Mouse (Mus musculus): ENCODE measurements around the gene Ltbr.
A peak's percentile ranks its signal among the peaks of the same experiment; 100 is the strongest.

Ltbr gene

GRCm38 (mm10) chr6:125313546-125314230, at the start of gene Ltbr:
TSS of gene Ltbr (minus strand) at chr6:125313885.
- Histone ChIP-seq H3K27me3 (ENCODE audit: control insufficient read depth, insufficient read depth, low read length, poor library complexity, severe bottlenecking) (no peaks in the 10 kb centered on the region), H3K36me3 (ENCODE audit: control insufficient read depth, insufficient read depth, low read length, poor library complexity, severe bottlenecking) (no peaks in the 10 kb centered on the region)
- DNase-seq (ENCODE audit: low read depth, low spot score), result peak; percentile 38

- H3K27me3 ChIP-seq (ENCODE audit: control insufficient read depth, insufficient read depth, low read length, poor library complexity, severe bottlenecking), result no peaks in the 10 kb centered on the region; the same call in 1 of the 2 replicates
- H3K36me3 ChIP-seq (ENCODE audit: control insufficient read depth, insufficient read depth, low read length, poor library complexity, severe bottlenecking), result no peaks in the 10 kb centered on the region
- no peak for DNase-seq (ENCODE audit: low read depth, low spot score)
These were observed 49.3 kb upstream of the Ltbr start for GRCm38 (mm10) chr6:125363021-125363420.

DNA sequence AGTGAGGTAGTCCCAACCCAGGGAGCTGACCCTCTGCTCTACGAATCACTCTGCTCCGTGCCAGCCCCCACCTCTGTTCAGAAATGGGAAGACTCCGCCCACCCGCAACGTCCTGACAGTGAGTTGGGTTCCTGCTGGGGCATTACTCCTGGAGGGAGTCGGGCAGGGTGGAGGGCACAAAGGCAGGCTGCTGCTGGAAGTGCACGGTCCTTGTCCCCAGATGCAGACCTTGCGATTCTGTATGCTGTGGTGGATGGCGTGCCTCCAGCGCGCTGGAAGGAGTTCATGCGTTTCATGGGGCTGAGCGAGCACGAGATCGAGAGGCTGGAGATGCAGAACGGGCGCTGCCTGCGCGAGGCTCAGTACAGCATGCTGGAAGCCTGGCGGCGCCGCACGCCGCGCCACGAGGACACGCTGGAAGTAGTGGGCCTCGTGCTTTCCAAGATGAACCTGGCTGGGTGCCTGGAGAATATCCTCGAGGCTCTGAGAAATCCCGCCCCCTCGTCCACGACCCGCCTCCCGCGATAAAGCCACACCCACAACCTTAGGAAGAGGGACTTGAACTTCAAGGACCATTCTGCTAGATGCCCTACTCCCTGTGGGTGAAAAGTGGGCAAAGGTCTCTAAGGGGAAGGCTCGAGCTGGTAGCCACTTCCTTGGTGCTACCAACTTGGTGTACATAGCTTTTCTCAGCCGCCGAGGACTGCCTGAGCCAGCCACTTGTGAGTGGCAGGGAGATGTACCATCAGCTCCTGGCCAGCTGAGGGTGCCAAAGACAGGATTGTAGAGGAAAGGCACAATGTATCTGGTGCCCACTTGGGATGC, 48.0 kb upstream of the Ltbr start:
- no peak for DNase-seq (ENCODE audit: low read depth, low spot score)
- H3K36me3 ChIP-seq (ENCODE audit: control insufficient read depth, insufficient read depth, low read length, poor library complexity, severe bottlenecking), result no peaks in the 10 kb centered on the region
- no peaks in the 10 kb centered on the region; the same call in 1 of the 2 replicates for H3K27me3 ChIP-seq (ENCODE audit: control insufficient read depth, insufficient read depth, low read length, poor library complexity, severe bottlenecking)

- no peaks in the 10 kb centered on the region for H3K36me3 ChIP-seq (ENCODE audit: control insufficient read depth, insufficient read depth, low read length, poor library complexity, severe bottlenecking)
- H3K27me3 ChIP-seq (ENCODE audit: control insufficient read depth, insufficient read depth, low read length, poor library complexity, severe bottlenecking), result no peaks in the 10 kb centered on the region; the same call in 1 of the 2 replicates
- peak; percentile 77 for DNase-seq (ENCODE audit: low read depth, low spot score)
These were observed 47.2 kb upstream of the Ltbr start for GRCm38 (mm10) chr6:125360846-125361245.

DNA sequence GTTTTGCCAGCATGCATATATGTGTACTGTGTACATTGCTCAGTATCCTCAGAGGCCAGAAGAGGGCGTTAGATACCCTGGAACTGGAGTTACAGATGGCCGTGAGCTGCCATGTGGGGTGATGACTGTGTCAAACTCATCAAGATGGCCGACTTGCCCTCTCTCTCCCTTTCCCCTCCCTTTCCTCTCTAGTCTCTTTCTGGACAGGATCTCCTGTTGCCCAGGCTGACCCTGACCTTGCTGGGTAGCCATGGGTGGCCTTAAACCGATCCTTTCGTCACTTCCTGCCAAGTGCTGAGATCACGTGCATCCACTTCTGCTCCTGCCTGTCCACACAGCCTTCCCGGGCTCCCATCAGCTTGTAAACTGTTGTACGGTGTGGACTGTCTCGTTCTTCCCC, 46.3 kb upstream of the Ltbr start:
- Histone ChIP-seq H3K27me3 (ENCODE audit: control insufficient read depth, insufficient read depth, low read length, poor library complexity, severe bottlenecking) (no peaks in the 10 kb centered on the region; the same call in 1 of the 2 replicates), H3K36me3 (ENCODE audit: control insufficient read depth, insufficient read depth, low read length, poor library complexity, severe bottlenecking) (no peaks in the 10 kb centered on the region)
- DNase-seq (ENCODE audit: low read depth, low spot score), result no peak

DNA sequence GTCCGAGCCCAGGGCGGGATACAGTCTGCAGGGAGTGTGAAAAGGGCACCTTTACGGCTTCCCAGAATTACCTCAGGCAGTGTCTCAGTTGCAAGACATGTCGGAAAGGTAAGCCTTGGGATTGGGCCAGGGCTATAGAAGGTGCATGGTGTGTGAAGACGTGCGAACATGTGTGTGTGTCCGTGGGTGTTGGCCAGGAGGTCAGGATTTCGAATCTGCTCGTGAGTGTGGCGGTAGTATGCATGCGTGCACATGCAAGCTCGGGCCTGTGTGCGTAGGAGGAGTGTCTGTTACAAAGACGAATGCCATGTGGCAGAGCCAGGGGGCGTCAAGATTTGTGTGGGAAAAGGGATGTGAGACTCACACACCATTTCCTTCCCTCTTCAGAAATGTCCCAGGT, 43.6 kb upstream of the Ltbr start:
- DNase-seq (ENCODE audit: low read depth, low spot score), result no peak
- Histone ChIP-seq H3K36me3 (ENCODE audit: control insufficient read depth, insufficient read depth, low read length, poor library complexity, severe bottlenecking) (no peaks in the 10 kb centered on the region), H3K27me3 (ENCODE audit: control insufficient read depth, insufficient read depth, low read length, poor library complexity, severe bottlenecking) (no peaks in the 10 kb centered on the region)

DNA sequence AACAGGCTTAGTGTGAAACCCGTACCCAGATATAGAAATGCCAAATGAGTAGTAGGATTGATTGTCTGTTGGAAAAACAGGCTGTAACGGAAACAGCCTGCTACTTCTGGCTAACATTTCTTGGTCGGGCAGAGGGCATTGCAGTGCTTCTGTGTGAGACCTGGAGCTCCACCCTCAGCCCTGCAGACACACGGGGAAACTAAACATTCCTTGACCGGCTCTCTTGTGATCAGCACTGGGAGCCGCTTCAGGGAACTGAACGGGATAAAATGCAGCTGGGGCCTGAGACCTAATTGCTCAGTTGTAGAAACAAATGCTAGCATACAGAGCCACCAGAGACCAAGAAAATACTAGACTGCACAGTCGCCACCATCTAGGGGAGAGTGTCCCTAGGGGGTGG, 42.6 kb upstream of the Ltbr start:
- H3K36me3 ChIP-seq (ENCODE audit: control insufficient read depth, insufficient read depth, low read length, poor library complexity, severe bottlenecking), result no peaks in the 10 kb centered on the region
- DNase-seq (ENCODE audit: low read depth, low spot score), result no peak
- no peaks in the 10 kb centered on the region; the same call in 1 of the 2 replicates for H3K27me3 ChIP-seq (ENCODE audit: control insufficient read depth, insufficient read depth, low read length, poor library complexity, severe bottlenecking)

GRCm38 (mm10) chr6:125355197-125355741, 41.6 kb upstream of the Ltbr start:
- Histone ChIP-seq H3K27me3 (ENCODE audit: control insufficient read depth, insufficient read depth, low read length, poor library complexity, severe bottlenecking) (no peaks in the 10 kb centered on the region; the same call in 1 of the 2 replicates), H3K36me3 (ENCODE audit: control insufficient read depth, insufficient read depth, low read length, poor library complexity, severe bottlenecking) (no peaks in the 10 kb centered on the region)
- no peak for DNase-seq (ENCODE audit: low read depth, low spot score)

DNA sequence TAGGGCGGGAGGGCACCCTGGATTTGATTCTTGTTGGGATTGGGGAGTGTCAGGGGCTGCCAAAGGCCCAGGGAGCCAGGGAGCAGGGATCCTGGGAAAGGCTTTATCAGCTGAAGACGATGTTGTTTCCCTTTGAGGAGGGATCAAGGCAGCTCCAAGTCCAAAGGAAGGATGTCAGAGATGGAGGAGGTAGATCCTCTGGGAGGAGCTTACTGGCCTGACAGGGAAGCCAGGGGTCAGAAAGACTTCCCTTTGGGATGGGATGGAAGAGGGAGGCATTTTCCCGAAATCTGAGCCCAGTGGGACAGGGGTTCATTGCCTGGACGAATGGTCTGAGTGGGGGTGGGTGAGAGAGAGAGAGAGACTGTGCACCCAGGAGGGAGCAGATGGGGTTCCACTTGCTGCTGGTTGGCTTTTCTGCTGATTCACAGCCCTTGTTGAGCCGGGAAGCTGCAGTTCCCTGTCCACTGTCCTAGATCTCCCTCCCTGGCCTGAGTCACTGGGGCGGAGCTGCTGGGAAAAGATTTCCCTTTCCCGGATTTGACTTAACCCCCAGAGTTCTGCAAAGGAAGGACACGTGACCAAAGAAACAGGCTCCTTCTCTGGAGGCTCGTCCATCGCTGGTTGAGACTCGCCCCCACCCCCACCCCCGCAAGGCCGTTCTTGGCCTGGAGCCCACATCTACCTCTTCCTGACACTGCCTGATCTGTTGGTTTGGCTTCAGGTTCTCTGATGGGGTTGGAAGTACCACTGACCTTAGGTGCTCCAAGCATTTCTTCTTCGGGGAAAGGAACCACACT, 40.9 kb upstream of the Ltbr start:
- H3K36me3 ChIP-seq (ENCODE audit: control insufficient read depth, insufficient read depth, low read length, poor library complexity, severe bottlenecking), result no peaks in the 10 kb centered on the region
- DNase-seq (ENCODE audit: low read depth, low spot score), result no peak
- H3K27me3 ChIP-seq (ENCODE audit: control insufficient read depth, insufficient read depth, low read length, poor library complexity, severe bottlenecking), result no peaks in the 10 kb centered on the region; the same call in 1 of the 2 replicates

DNA sequence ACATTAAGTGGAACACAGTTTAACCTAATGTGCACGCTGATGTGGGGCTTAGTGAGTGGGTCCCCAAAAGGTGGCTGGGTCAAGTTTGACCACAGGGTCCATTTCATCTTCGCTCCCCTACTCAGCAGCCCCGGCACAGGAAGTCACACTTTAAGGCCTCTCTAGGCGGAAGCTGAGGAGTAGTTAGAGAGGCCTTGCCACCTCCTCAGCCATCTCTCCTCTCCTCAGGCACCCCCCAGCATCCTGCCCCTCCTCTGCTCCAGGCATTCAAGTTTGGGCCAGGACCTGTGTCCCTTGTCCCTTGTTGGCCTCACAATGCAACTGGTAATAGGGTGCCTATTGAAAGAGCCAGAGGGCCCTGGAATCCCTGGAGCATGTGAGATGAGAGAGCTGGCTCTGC, 40.0 kb upstream of the Ltbr start:
- no peaks in the 10 kb centered on the region for H3K36me3 ChIP-seq (ENCODE audit: control insufficient read depth, insufficient read depth, low read length, poor library complexity, severe bottlenecking)
- DNase-seq (ENCODE audit: low read depth, low spot score), result no peak
- H3K27me3 ChIP-seq (ENCODE audit: control insufficient read depth, insufficient read depth, low read length, poor library complexity, severe bottlenecking), result no peaks in the 10 kb centered on the region; the same call in none of the 2 replicates

GRCm38 (mm10) chr6:125353221-125353620, 39.5 kb upstream of the Ltbr start:
- no peak for DNase-seq (ENCODE audit: low read depth, low spot score)
- no peaks in the 10 kb centered on the region for H3K36me3 ChIP-seq (ENCODE audit: control insufficient read depth, insufficient read depth, low read length, poor library complexity, severe bottlenecking)
- no peaks in the 10 kb centered on the region; the same call in none of the 2 replicates for H3K27me3 ChIP-seq (ENCODE audit: control insufficient read depth, insufficient read depth, low read length, poor library complexity, severe bottlenecking)

- H3K27me3 ChIP-seq (ENCODE audit: control insufficient read depth, insufficient read depth, low read length, poor library complexity, severe bottlenecking), result no peaks in the 10 kb centered on the region; the same call in none of the 2 replicates
- no peaks in the 10 kb centered on the region for H3K36me3 ChIP-seq (ENCODE audit: control insufficient read depth, insufficient read depth, low read length, poor library complexity, severe bottlenecking)
- no peak for DNase-seq (ENCODE audit: low read depth, low spot score)
These were observed 39.1 kb upstream of the Ltbr start for GRCm38 (mm10) chr6:125352811-125353210.

DNA sequence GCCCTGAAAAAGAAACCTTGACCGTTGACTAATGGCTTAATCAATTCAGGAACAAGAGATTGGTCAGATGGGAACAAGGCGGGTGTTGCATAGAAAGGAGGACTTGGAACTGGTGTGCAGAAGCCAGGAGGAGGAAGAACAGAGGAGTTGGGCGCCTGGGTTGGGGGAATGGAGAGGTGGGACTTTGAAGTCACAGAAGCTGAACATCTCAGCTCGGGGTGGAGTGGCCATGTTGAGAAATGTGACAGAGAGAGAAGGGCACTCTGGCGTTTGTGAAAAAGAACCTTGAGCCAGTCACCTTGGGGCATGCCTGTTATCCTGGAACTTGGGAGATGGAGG, 38.3 kb upstream of the Ltbr start:
- no peak for DNase-seq (ENCODE audit: low read depth, low spot score)
- no peaks in the 10 kb centered on the region for H3K36me3 ChIP-seq (ENCODE audit: control insufficient read depth, insufficient read depth, low read length, poor library complexity, severe bottlenecking)
- H3K27me3 ChIP-seq (ENCODE audit: control insufficient read depth, insufficient read depth, low read length, poor library complexity, severe bottlenecking), result no peaks in the 10 kb centered on the region; the same call in none of the 2 replicates

DNA sequence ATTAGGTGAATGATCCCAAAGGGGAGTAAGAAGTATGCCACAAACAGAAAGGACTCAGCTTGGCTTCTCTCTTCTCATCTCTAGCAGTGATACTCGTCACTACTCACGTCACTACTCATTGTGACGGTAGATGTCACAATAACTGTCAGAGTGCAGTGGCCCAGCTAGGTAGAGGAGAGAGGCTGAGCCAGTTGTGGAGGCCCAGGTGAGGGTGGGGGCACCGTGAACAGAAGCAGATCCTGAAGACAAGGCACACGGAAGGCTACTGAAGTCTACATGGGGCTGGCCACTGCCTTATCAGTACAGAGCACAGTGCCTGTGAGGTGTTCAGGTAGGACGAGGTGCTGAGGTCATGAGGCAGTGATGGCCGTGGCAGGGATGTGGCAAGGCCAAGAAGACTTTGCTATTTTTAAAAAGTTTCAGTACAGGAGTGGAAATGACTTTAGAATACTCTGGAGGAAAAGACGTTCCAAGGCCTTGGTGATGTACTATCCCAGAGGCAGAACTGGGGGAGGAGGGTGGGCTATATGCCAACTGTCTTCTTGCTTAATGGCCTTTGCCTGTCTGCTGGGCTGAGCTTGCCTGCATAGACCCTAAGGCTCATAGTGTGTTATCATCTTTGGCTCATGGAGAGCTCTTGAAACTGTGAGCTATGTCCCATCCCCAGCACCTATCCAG, 37.8 kb upstream of the Ltbr start:
- Histone ChIP-seq H3K36me3 (ENCODE audit: control insufficient read depth, insufficient read depth, low read length, poor library complexity, severe bottlenecking) (no peaks in the 10 kb centered on the region), H3K27me3 (ENCODE audit: control insufficient read depth, insufficient read depth, low read length, poor library complexity, severe bottlenecking) (no peaks in the 10 kb centered on the region; the same call in none of the 2 replicates)
- DNase-seq (ENCODE audit: low read depth, low spot score), result no peak
